Mouse (Mus musculus) embryonic facial prominence, embryonic 11.5 days (tissue): ENCODE results near the gene Glis3. TPM values are rescaled to one million over a fixed set of nuclear protein-coding genes. Genes with fewer than 3 reads are reported as not detected.
A peak's percentile ranks its signal among the peaks of the same experiment; 100 is the strongest.

ENCODE experiments used
- ATAC-seq: fragments of 200-750 bp; cut with Nextera tagmentation; replicated peaks from 2 replicates; pipeline ENCODE4 v1.8.0; 2017; ENCODE audit warnings: low read depth; ENCODE audit not compliant: insufficient number of reproducible peaks, low FRiP score, low TSS enrichment
- DNase-seq: peaks from one replicate; pipeline ENCODE4 v3.0.0-alpha.2; 2015; ENCODE audit warnings: low spot score
- H3K27ac ChIP-seq: fragments of 300-500 bp; sonication (generic); replicated peaks from 2 replicates; pipeline ENCODE4 v1.5.1; 2014; ENCODE audit warnings: mild to moderate bottlenecking, low read depth, low read length, control low read depth
- H3K27me3 ChIP-seq: fragments of 300-500 bp; sonication (generic); 2 replicates; pipeline ENCODE4 v1.6.1; 2014; ENCODE audit warnings: mild to moderate bottlenecking, low read length, moderate library complexity, mixed read lengths; ENCODE audit not compliant: control insufficient read depth, insufficient read depth
- H3K36me3 ChIP-seq: fragments of 300-500 bp; sonication (generic); replicated peaks from 2 replicates; pipeline ENCODE4 v1.6.1; 2014; ENCODE audit warnings: low read depth, mild to moderate bottlenecking, low read length, moderate library complexity, mixed read lengths; ENCODE audit not compliant: control insufficient read depth, insufficient read depth
- H3K4me1 ChIP-seq: fragments of 300-500 bp; sonication (generic); 2 replicates; pipeline ENCODE4 v1.6.1; 2014; ENCODE audit warnings: low read length, mixed read lengths; ENCODE audit not compliant: control insufficient read depth, insufficient read depth
- H3K4me2 ChIP-seq: fragments of 300-500 bp; sonication (generic); 2 replicates; pipeline ENCODE4 v1.6.1; 2014; ENCODE audit warnings: low read depth, mild to moderate bottlenecking, control low read depth, low read length, moderate library complexity
- H3K4me3 ChIP-seq: fragments of 300-500 bp; sonication (generic); 2 replicates; pipeline ENCODE4 v1.5.1; 2014; ENCODE audit warnings: low read depth, low read length, control low read depth
- H3K9ac ChIP-seq: fragments of 300-500 bp; sonication (generic); replicated peaks from 2 replicates; pipeline ENCODE4 v1.6.1; 2014; ENCODE audit warnings: mild to moderate bottlenecking, control low read depth, low read length
- H3K9me3 ChIP-seq: fragments of 300-500 bp; sonication (generic); replicated peaks from 2 replicates; pipeline ENCODE4 v1.6.1; 2016; ENCODE audit warnings: mild to moderate bottlenecking, low read length, inconsistent platforms, mixed read lengths; ENCODE audit not compliant: control insufficient read depth
- WGBS: fragments of 180-500 bp; shearing (Covaris S2); extraction: QIAGEN DNeasy Blood & Tissue Kit; methylation state at CpG from one replicate; pipeline ENCODE4 v1.1.7; 2014; 5-methylcytosine and 5-hydroxymethylcytosine counted together
- polyA plus RNA-seq: library from polyadenylated mRNA; unstranded; fragments of >200 nt; fragmentation: Nextera tagmentation; extraction: Ambion mirVana; gene quantifications from 2 replicates; pipeline ENCODE4 v1.2.1, GENCODE M21; 2014

Gene Glis3
- polyA plus RNA-seq, 1 experiment from 2014 or later: 2.0 TPM

- H3K27ac ChIP-seq: no peak overlapping the region
- no peaks in the 10 kb centered on the region for H3K27me3 ChIP-seq
- no peak overlapping the region for H3K9ac ChIP-seq
- no peak overlapping the region for H3K4me2 ChIP-seq
- no peaks in the 10 kb centered on the region for H3K4me1 ChIP-seq
- H3K36me3 ChIP-seq: no peaks in the 10 kb centered on the region
- no peaks in the 10 kb centered on the region for H3K9me3 ChIP-seq
- no peak for DNase-seq
- WGBS: 81% methylated on average over 10 of the region's 10 CpGs
- no peak overlapping the region for H3K4me3 ChIP-seq
- ATAC-seq: no peak
These were observed 67.6 kb downstream of the Glis3 start for GRCm38 (mm10) chr19:28612249-28612648.

- Histone ChIP-seq H3K9me3 (no peaks in the 10 kb centered on the region), H3K9ac (0 out of 2 replicates have a peak overlapping the region, but pooled peaks have one; percentile 9), H3K27me3 (no peaks in the 10 kb centered on the region), H3K4me2 (no peak overlapping the region), H3K4me1 (no peaks in the 10 kb centered on the region), H3K4me3 (no peak overlapping the region), H3K36me3 (no peaks in the 10 kb centered on the region), H3K27ac (no peak overlapping the region)
- ATAC-seq (no peak), DNase-seq (no peak)
- 74% methylated on average over 5 of the region's 5 CpGs for WGBS
These were observed 71.1 kb downstream of the Glis3 start for GRCm38 (mm10) chr19:28608747-28609146.

- 71% methylated on average over 6 of the region's 6 CpGs for WGBS
- Histone ChIP-seq H3K4me2 (no peak overlapping the region), H3K27ac (no peak overlapping the region), H3K9ac (no peak overlapping the region), H3K4me1 (no peaks in the 10 kb centered on the region), H3K36me3 (no peaks in the 10 kb centered on the region), H3K4me3 (no peak overlapping the region), H3K27me3 (no peaks in the 10 kb centered on the region), H3K9me3 (no peaks in the 10 kb centered on the region)
- DNase-seq: peak; percentile 34
- ATAC-seq: no peak
These were observed 71.6 kb downstream of the Glis3 start for GRCm38 (mm10) chr19:28608277-28608676.

GRCm38 (mm10) chr19:28600866-28601265, 79.0 kb downstream of the Glis3 start:
- no peaks in the 10 kb centered on the region for H3K9me3 ChIP-seq
- no peak for DNase-seq
- 76% methylated on average over 4 of the region's 4 CpGs for WGBS
- H3K9ac ChIP-seq: no peak overlapping the region
- H3K27me3 ChIP-seq: no peaks in the 10 kb centered on the region
- H3K4me3 ChIP-seq: no peak overlapping the region
- H3K4me1 ChIP-seq: no peaks in the 10 kb centered on the region
- H3K36me3 ChIP-seq: no peaks in the 10 kb centered on the region
- ATAC-seq: no peak
- H3K27ac ChIP-seq: no peak overlapping the region
- H3K4me2 ChIP-seq: no peak overlapping the region

- ATAC-seq: no peak
- H3K4me2 ChIP-seq: no peak overlapping the region
These were observed 85.7 kb downstream of the Glis3 start for GRCm38 (mm10) chr19:28594215-28594614.

GRCm38 (mm10) chr19:28592981-28593380, 86.9 kb downstream of the Glis3 start:
- DNase-seq: no peak
- Histone ChIP-seq H3K9me3 (no peaks in the 10 kb centered on the region), H3K4me2 (no peak overlapping the region), H3K4me1 (no peaks in the 10 kb centered on the region), H3K4me3 (no peak overlapping the region), H3K27me3 (no peaks in the 10 kb centered on the region), H3K36me3 (no peaks in the 10 kb centered on the region), H3K9ac (no peak overlapping the region), H3K27ac (no peak overlapping the region)
- ATAC-seq: no peak
- 83% methylated on average over 13 of the region's 13 CpGs for WGBS

More at GRCm38 (mm10) chr19:28594215-28594614, 85.7 kb downstream of the Glis3 start:
- Histone ChIP-seq H3K9me3 (no peaks in the 10 kb centered on the region), H3K27me3 (no peaks in the 10 kb centered on the region), H3K4me1 (no peaks in the 10 kb centered on the region), H3K36me3 (no peaks in the 10 kb centered on the region), H3K9ac (no peak overlapping the region), H3K4me3 (no peak overlapping the region), H3K27ac (no peak overlapping the region)
- 71% methylated on average over 4 of the region's 4 CpGs for WGBS
- DNase-seq: no peak

GRCm38 (mm10) chr19:28591736-28592477, 88.0 kb downstream of the Glis3 start:
- WGBS: 78% methylated on average over 7 of the region's 7 CpGs
- Histone ChIP-seq H3K9me3 (no peaks in the 10 kb centered on the region), H3K4me3 (no peak overlapping the region), H3K36me3 (no peaks in the 10 kb centered on the region), H3K4me2 (no peak overlapping the region), H3K9ac (no peak overlapping the region), H3K4me1 (no peaks in the 10 kb centered on the region), H3K27me3 (no peaks in the 10 kb centered on the region), H3K27ac (no peak overlapping the region)
- no peak for ATAC-seq
- DNase-seq: no peak

GRCm38 (mm10) chr19:28580499-28580898, 99.4 kb downstream of the Glis3 start:
- Histone ChIP-seq H3K4me3 (no peak overlapping the region), H3K27me3 (no peaks in the 10 kb centered on the region), H3K27ac (no peak overlapping the region), H3K4me1 (no peaks in the 10 kb centered on the region), H3K9ac (no peak overlapping the region), H3K4me2 (no peak overlapping the region), H3K9me3 (no peaks in the 10 kb centered on the region), H3K36me3 (no peaks in the 10 kb centered on the region)
- DNase-seq (no peak), ATAC-seq (no peak)
- 80% methylated on average over 8 of the region's 8 CpGs for WGBS
